ENCODE assay signal across 20 mouse cellular contexts in the genomic region with DNA sequence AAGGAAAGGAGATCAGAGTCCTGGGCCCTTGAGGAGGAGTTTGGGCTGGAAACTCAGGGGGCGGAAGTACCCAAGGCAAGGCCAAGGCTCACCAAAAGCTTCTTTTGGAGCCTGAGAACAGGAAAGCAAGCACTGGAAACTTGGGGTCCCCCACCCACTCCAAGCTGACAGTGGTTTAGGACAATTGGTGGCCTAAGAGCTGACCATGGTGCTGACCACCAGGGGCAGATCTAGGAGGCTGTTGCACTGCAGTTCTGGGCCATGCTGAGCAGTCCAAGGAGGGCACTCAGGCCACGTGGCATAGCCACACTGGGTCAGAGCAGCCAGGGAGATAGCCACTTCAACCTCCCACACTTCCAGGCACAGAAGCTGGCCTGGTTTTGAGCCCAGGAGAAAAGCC.
DNase-seq lines count a peak whose midpoint lies in the region; ATAC-seq and TF ChIP-seq lines count a peak whose summit lies in the region.
"Had no signal": no experiment of that assay in that cellular context is flagged by ENCODE, and none has a peak within 500 bp of the region (broad histone marks: within the 10 kb centered on the region; RNA-seq: fewer than 3 reads in every experiment).

No protein-coding gene starts in this region.

- H3K4me1 ChIP-seq in lung, embryonic 14.5 days (ENCODE audit: insufficient read depth) = no peaks in the 10 kb centered on the region
- H3K4me1 ChIP-seq in embryonic facial prominence, embryonic 11.5 days (ENCODE audit: control insufficient read depth, insufficient read depth, low read length) = no peaks in the 10 kb centered on the region
- no peaks in the 10 kb centered on the region for H3K4me1 ChIP-seq in thymus, adult 2 months (replicated peaks; ENCODE audit: control insufficient read depth, insufficient read depth, low read length)
- H3K4me1 ChIP-seq: liver, embryonic 12.5 days had no signal

- peak; percentile 38 for TF ChIP-seq CTCF in lung, embryonic 14.5 days (IDR thresholded peaks at IDR 0.05; ENCODE audit: low read depth)
- TF ChIP-seq CTCF in thymus, adult 2 months (IDR thresholded peaks at IDR 0.05; ENCODE audit: borderline replicate concordance, control insufficient read depth, extremely low read depth, insufficient read depth, low read length, poor library complexity) = no peak

- no peak for ATAC-seq in lung, embryonic 14.5 days (ENCODE audit: insufficient read depth)
- ATAC-seq in embryonic facial prominence, embryonic 11.5 days (replicated peaks; ENCODE audit: insufficient number of reproducible peaks, low FRiP score, low TSS enrichment, low read depth) = no peak
- ATAC-seq: forebrain, embryonic 16.5 days; liver, embryonic 12.5 days had no signal

- no peaks in the 10 kb centered on the region for H3K27me3 ChIP-seq in lung, embryonic 14.5 days (ENCODE audit: insufficient read depth, low read length)
- no peaks in the 10 kb centered on the region for H3K27me3 ChIP-seq in embryonic facial prominence, embryonic 11.5 days (ENCODE audit: control insufficient read depth, insufficient read depth, low read length)
- no peaks in the 10 kb centered on the region for H3K27me3 ChIP-seq in thymus, adult 2 months (ENCODE audit: control insufficient read depth, insufficient read depth, low read length)
- H3K27me3 ChIP-seq: liver, embryonic 12.5 days had no signal

- H3K36me3 ChIP-seq in lung, embryonic 14.5 days (ENCODE audit: insufficient read depth) = no peaks in the 10 kb centered on the region
- H3K36me3 ChIP-seq in embryonic facial prominence, embryonic 11.5 days (replicated peaks; ENCODE audit: control insufficient read depth, insufficient read depth, low read depth, low read length) = no peaks in the 10 kb centered on the region
- no peaks in the 10 kb centered on the region for H3K36me3 ChIP-seq in thymus, adult 2 months (ENCODE audit: control insufficient read depth, insufficient read depth, low read length)
- H3K36me3 ChIP-seq: liver, embryonic 12.5 days had no signal

- TF ChIP-seq POLR2A in thymus, adult 2 months (IDR thresholded peaks at IDR 0.05; ENCODE audit: control insufficient read depth, extremely low read depth, insufficient read depth, low read length, poor library complexity) = no peak

- no peak overlapping the region for H3K4me2 ChIP-seq in lung, embryonic 14.5 days
- H3K4me2 ChIP-seq in embryonic facial prominence, embryonic 11.5 days (ENCODE audit: low read depth, low read length) = no peak overlapping the region
- H3K4me2 ChIP-seq: hindbrain, embryonic 14.5 days; liver, embryonic 12.5 days had no signal

- WGBS in lung, embryonic 14.5 days = 72% methylated on average over 2 of the region's 2 CpGs
- WGBS in embryonic facial prominence, embryonic 11.5 days = 62% methylated on average over 2 of the region's 2 CpGs
- 91% methylated on average over 2 of the region's 2 CpGs for WGBS in thymus, adult 2 months

- H3K9ac ChIP-seq in lung, embryonic 14.5 days = no peak overlapping the region
- H3K9ac ChIP-seq in embryonic facial prominence, embryonic 11.5 days (replicated peaks; ENCODE audit: low read length) = no peak overlapping the region
- H3K9ac ChIP-seq: hindbrain, embryonic 14.5 days; liver, embryonic 12.5 days had no signal

- no peaks in the 10 kb centered on the region for H3K9me3 ChIP-seq in lung, embryonic 14.5 days (ENCODE audit: low read depth, low read length)
- H3K9me3 ChIP-seq in embryonic facial prominence, embryonic 11.5 days (replicated peaks; ENCODE audit: control insufficient read depth, low read length) = no peaks in the 10 kb centered on the region
- H3K9me3 ChIP-seq: liver, embryonic 12.5 days; midbrain, embryonic 10.5 days had no signal

- H3K4me3 ChIP-seq in lung, embryonic 14.5 days (ENCODE audit: low read depth, low read length) = no peak overlapping the region
- H3K4me3 ChIP-seq in embryonic facial prominence, embryonic 11.5 days (ENCODE audit: low read depth, low read length) = no peak overlapping the region
- H3K4me3 ChIP-seq in thymus, adult 2 months (ENCODE audit: control insufficient read depth, insufficient read depth, low read length) = no peak overlapping the region
- H3K4me3 ChIP-seq: erythroblast, embryonic 14.5 days; liver, embryonic 12.5 days; midbrain, embryonic 10.5 days had no signal

- no peak overlapping the region for H3K27ac ChIP-seq in lung, embryonic 14.5 days (ENCODE audit: low read depth)
- no peak overlapping the region for H3K27ac ChIP-seq in embryonic facial prominence, embryonic 11.5 days (replicated peaks; ENCODE audit: low read depth, low read length)
- no peak overlapping the region for H3K27ac ChIP-seq in thymus, adult 2 months (ENCODE audit: control insufficient read depth, insufficient read depth, low read length)
- H3K27ac ChIP-seq: hindbrain, embryonic 14.5 days; liver, embryonic 12.5 days; midbrain, embryonic 10.5 days had no signal

- DNase-seq in embryo, embryonic 10 days (ENCODE audit: low spot score) = peak; percentile 66
- no peak for DNase-seq in embryo, embryonic 9.5 days (ENCODE audit: extremely low spot score)
- peak; percentile 67 for DNase-seq in lung, embryonic 14.5 days
- no peak for DNase-seq in lung, postnatal 25 days (ENCODE audit: low spot score)
- peak; percentile 42 for DNase-seq in embryonic facial prominence, embryonic 11.5 days (ENCODE audit: low spot score)
- peak; percentile 12 for DNase-seq in yolk sac, embryonic 10.5 days (ENCODE audit: low spot score)
- no peak for DNase-seq in thymus, adult 2 months
- no peak for DNase-seq in layer of hippocampus, postnatal 36 days
- DNase-seq: adrenal gland, adult 2 months; cerebellum, adult 2 months; gastrocnemius, postnatal 14 days; heart, postnatal 14 days; kidney, adult 2 months; lung, postnatal 36 days; right cerebral cortex, postnatal 25 days had no signal

Comparison
In these comparisons a context has a peak if more than half of its experiments do, and no peak if none do; other contexts are left out.
1. DNase-seq: peak in embryo, embryonic 10 days (single experiment), lung, embryonic 14.5 days (single experiment), embryonic facial prominence, embryonic 11.5 days (single experiment) and yolk sac, embryonic 10.5 days (single experiment); none in embryo, embryonic 9.5 days (single experiment), lung, postnatal 25 days (single experiment), thymus, adult 2 months (single experiment) and layer of hippocampus, postnatal 36 days (0 of 2).